Mouse (Mus musculus) heart, adult 2 months (tissue): Measurements from ENCODE around the gene Rab6a.

Source experiments
- CTCF ChIP-seq: fragments of 200-600 bp; IDR thresholded peaks from 2 replicates; pipeline ENCODE4 v1.8.1; 2022; ENCODE audit warnings: antibody characterized with exemption, mild to moderate bottlenecking, moderate library complexity
- EP300 ChIP-seq: fragments of 200-500 bp; IDR thresholded peaks from 2 replicates; pipeline ENCODE4 v1.6.1; 2011; ENCODE audit warnings: low read depth, low read length, control low read depth; ENCODE audit not compliant: insufficient read depth
- POLR2A ChIP-seq: fragments of 200-500 bp; IDR thresholded peaks from 2 replicates; pipeline ENCODE4 v1.6.1; 2011; ENCODE audit warnings: mild to moderate bottlenecking, low read depth, low read length, control low read depth; ENCODE audit not compliant: insufficient read depth

DNA sequence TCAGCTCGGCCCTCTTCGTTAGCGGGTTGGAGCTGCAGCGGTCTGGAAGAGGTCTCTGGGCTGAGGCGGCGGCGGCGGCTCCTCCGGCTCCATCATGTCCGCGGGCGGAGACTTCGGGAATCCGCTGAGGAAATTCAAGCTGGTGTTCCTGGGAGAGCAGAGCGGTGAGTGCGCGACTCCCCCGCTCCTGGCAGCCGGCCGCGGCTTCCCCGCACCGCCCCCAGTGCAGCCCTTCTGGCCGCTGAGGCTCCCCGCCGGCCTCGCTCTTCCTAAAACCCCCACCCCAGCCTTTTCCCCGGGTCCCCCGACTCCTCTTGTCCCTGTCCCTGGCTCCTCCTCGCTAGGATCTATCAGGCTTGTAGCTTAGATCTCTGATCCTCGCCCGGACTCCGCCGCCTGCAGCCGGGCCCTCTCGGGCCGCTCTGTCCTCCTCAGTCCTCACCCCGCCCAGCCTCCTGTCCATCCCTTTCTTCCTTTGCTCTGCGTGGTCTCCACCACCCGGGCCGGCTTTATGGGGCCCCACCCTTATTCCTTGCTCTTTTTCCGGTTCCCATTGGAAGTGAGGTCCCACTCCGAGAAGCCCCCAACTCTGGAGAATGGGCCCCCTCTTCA is 1.0 kb downstream of the Rab6a start, which contains the start of gene Mrpl48:
- TF ChIP-seq CTCF (no peak), EP300 (no peak), POLR2A (no peak)
